8 mouse cellular contexts compared by ENCODE assay signal in the genomic region with DNA sequence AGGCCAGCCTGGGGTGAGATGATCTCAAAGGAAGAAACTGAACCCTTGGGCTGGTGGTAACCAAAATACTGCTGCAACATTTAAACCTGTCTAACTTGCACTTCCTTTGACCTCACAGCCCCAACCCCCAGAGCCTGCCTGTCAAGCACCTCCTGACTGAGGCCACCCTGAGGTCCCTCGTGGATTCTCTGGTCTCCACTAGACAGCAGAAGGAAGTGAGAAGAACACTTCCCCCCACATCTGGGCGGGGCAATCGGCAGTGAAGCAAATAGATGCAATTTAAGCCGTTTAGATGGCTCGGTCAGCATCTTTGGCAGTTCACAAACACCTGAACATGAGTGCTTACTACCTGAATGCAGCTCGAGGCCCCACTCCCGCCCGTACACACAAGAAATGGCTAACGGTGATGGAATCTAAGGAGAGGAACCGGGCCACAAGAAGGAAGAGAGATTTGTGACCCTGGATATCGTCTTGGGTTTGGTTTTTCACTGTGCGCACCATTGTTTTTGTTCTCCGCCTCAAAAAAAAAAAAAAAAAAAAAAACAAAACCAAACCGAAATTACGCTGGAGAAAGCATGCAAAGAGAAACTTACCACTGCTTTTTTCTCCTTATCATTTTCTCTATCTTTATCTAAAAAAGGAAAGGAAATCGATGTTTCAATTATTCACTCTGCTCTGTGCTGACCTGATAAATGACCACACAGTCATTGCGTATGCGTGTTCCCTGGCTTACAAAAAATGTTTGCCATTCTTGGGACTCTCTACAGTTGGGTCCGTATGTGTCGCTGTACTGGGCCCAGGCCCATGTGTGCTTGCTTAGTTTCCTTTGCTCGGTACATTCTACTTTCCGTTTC. TPM values are rescaled to one million over a fixed set of nuclear protein-coding genes. Genes with fewer than 3 reads are reported as not detected.
DNase-seq lines count a peak whose midpoint lies in the region; ATAC-seq and TF ChIP-seq lines count a peak whose summit lies in the region.

No protein-coding gene starts in this region.

- peaks cover 5% of the 10 kb centered on the region; the same call in 1 of the 2 replicates for H3K36me3 ChIP-seq in lung, postnatal 0 days (ENCODE audit: insufficient read depth, low read length)
- no peaks in the 10 kb centered on the region for H3K36me3 ChIP-seq in small intestine, adult 2 months (ENCODE audit: control insufficient read depth, insufficient read depth, low read length)

- H3K27ac ChIP-seq in lung, postnatal 0 days (ENCODE audit: low read length) = 0 out of 2 replicates have a peak overlapping the region, but pooled peaks have one; percentile 76
- peak overlapping the region; percentile 66 for H3K27ac ChIP-seq in small intestine, adult 2 months (ENCODE audit: insufficient read depth, low read depth, low read length)

- no peaks in the 10 kb centered on the region for H3K27me3 ChIP-seq in lung, postnatal 0 days (replicated peaks; ENCODE audit: insufficient read depth, low read length)
- H3K27me3 ChIP-seq in small intestine, adult 2 months (ENCODE audit: control insufficient read depth, insufficient read depth, low read length) = peaks cover 7% of the 10 kb centered on the region; the same call in 1 of the 2 replicates

- H3K4me3 ChIP-seq in lung, postnatal 0 days (ENCODE audit: low read depth, low read length) = peak overlapping the region; percentile 84
- peak overlapping the region; percentile 94 for H3K4me3 ChIP-seq in small intestine, adult 2 months (ENCODE audit: low read depth, low read length)

- peak; percentile 14 for DNase-seq in 3T3-L1 (ENCODE audit: low read depth, low spot score)
- peak; percentile 10 for DNase-seq in R1 (ENCODE audit: low read depth, low spot score)
- DNase-seq in heart, adult 8-10 months (ENCODE audit: low spot score) = peak; percentile 36
- DNase-seq in kidney, adult 8-10 months = peak; percentile 38 to 45
- DNase-seq in lung, postnatal 0 days (ENCODE audit: low spot score) = peak; percentile 17
- no peak for DNase-seq in cerebellum, postnatal 25 days
- DNase-seq in retina, embryonic 14.5 days (ENCODE audit: low spot score) = no peak

- no peak for TF ChIP-seq CTCF in lung, postnatal 0 days (IDR thresholded peaks at IDR 0.05)
- TF ChIP-seq CTCF in small intestine, adult 2 months (IDR thresholded peaks at IDR 0.05; ENCODE audit: extremely low read depth, insufficient read length, insufficient replicate concordance, low read depth, low read length) = no peak

- H3K9ac ChIP-seq in lung, postnatal 0 days (replicated peaks; ENCODE audit: low read depth) = peak overlapping the region; percentile 82

- peaks cover 4% of the 10 kb centered on the region; the same call in 1 of the 2 replicates for H3K4me1 ChIP-seq in lung, postnatal 0 days (ENCODE audit: insufficient read depth, low read depth, low read length)
- peaks cover 2% of the 10 kb centered on the region for H3K4me1 ChIP-seq in small intestine, adult 2 months (ENCODE audit: control insufficient read depth, insufficient read depth, insufficient read length, low read length)

- no peak for ATAC-seq in lung, postnatal 0 days

- 56% methylated on average over 22 of the region's 22 CpGs for WGBS in lung, postnatal 0 days
- WGBS in small intestine, adult 2 months = 54% methylated on average over 22 of the region's 22 CpGs

- H3K9me3 ChIP-seq in lung, postnatal 0 days (ENCODE audit: low read length) = no peaks in the 10 kb centered on the region

- no peak for TF ChIP-seq POLR2A in small intestine, adult 2 months (IDR thresholded peaks at IDR 0.05; ENCODE audit: low read depth, low read length)

- peak overlapping the region; percentile 87 for H3K4me2 ChIP-seq in lung, postnatal 0 days (replicated peaks; ENCODE audit: low read depth, low read length)

- TF ChIP-seq EP300 in lung, postnatal 0 days (IDR thresholded peaks at IDR 0.05) = no peak

RNA-seq across cellular contexts. Expression of a gene that starts 1.1 kb away (rescaled TPM):
- 10 to 100 TPM in 1 of 4 experiments, 1 to 10 TPM in 3; 6.5 to 10.4 (median 9.3) TPM for total RNA-seq in heart, adult 8-10 months (2022)
- 16.8 and 17.7 TPM in 2 replicates for polyA plus RNA-seq in lung, postnatal 0 days (2015; fragmentation: Nextera tagmentation; extraction: Ambion mirVana)
- 5.3 and 5.6 TPM in 2 replicates for polyA plus RNA-seq in small intestine, adult 2 months (2012; rRNA removed)

RNA-seq across cellular contexts. Expression of a gene that starts 3.4 kb away (rescaled TPM):
- 1 to 10 TPM; 3.1 to 4.6 (median 4.2) TPM for total RNA-seq in heart, adult 8-10 months (2022)
- polyA plus RNA-seq in lung, postnatal 0 days (2015; fragmentation: Nextera tagmentation; extraction: Ambion mirVana) = 29.2 and 33.2 TPM in 2 replicates
- 0.94 and 1.0 TPM in 2 replicates for polyA plus RNA-seq in small intestine, adult 2 months (2012; rRNA removed)

RNA-seq across cellular contexts. Expression of a gene that starts 45.7 kb away (rescaled TPM):
- not detected for total RNA-seq in heart, adult 8-10 months (2022)
- not detected in 2 replicates for polyA plus RNA-seq in lung, postnatal 0 days (2015; fragmentation: Nextera tagmentation; extraction: Ambion mirVana)
- not detected in 2 replicates for polyA plus RNA-seq in small intestine, adult 2 months (2012; rRNA removed)

Comparison
In these comparisons a context has a peak if more than half of its experiments do, and no peak if none do; other contexts are left out.
1. DNase-seq: peak in 3T3-L1 (single experiment), R1 (single experiment), heart, adult 8-10 months (single experiment), kidney, adult 8-10 months (2 of 2) and lung, postnatal 0 days (single experiment); none in cerebellum, postnatal 25 days (0 of 2) and retina, embryonic 14.5 days (single experiment).
2. RNA of a gene that starts 3.4 kb away (polyA plus RNA-seq): 29.2 to 33.2 TPM in lung, postnatal 0 days; 0.94 to 1.0 TPM in small intestine, adult 2 months; every median in the first group is over 10 times any median in the second.